Mouse (Mus musculus): ENCODE data around the gene Ppm1g. TPM values are rescaled to one million over a fixed set of nuclear protein-coding genes. Genes with fewer than 3 reads are reported as not detected.
"Not testable (repeated sequence)": the region's sequence is repeated elsewhere in the genome, so short reads cannot be mapped to it uniquely, and the experiment has no call there.

Gene Ppm1g
- polyA plus RNA-seq, 1 experiment from 2014 or later = 140 TPM

DNA sequence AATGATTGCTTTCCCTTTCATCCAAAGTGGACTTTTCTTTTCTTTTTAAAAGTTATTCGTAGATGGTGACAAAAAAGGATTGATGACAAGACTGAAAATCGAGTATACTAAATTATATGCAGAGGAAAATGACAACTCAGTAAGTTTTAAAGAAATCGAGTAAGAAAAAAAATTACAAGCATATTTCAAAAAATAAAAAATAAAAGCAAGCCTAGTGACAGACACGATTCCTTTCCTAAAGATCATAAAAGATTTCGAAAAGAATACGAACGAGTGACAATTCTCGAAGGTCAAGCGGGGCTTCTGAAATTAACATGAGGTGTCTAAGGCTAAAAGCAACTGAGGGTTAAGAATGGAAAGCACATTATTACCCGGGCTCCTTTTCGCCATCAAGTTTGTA, 1.0 kb downstream of the Ppm1g start:
- DNase-seq (ENCODE audit: low spot score) = no peak

DNA sequence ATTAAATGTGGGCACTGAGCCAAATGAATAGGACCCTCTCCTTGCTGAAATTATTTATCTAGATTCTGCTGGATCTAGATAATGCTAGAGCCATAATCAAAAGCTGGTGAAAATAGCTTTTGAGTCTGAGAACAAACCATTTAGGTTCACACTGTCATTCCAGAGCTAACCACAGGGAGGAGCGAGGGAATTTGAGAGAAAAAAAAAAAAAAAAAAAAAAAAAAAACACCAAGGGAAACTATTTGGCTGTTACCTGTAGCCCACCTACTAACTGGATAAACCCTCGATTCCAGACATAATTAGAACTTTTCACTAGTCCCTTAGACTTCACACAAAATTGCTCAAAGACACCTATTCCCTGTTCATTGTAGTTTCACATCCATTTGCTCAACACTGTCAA, 1.4 kb downstream of the Ppm1g start:
- DNase-seq (ENCODE audit: low spot score) = peak; percentile 35

DNA sequence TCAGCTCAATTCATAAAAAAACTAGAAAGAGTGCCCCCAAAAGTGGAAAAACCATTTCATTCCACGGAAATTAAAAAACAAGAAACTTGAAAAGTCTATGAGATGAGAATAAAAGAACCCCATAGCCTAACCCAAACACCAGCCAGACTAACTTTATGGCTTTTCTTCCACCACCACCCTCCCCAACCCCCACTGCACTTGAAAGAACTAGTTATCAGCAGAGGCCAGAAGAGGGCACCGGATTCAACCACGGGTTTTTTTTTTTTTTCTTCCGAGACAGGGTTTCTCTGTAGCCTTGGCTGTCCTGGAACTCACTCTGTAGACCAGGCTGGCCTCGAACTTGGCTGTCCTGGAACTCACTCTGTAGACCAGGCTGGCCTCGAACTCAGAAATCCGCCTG, 2.2 kb downstream of the Ppm1g start:
- peak; percentile 29 for DNase-seq (ENCODE audit: low spot score)

DNA sequence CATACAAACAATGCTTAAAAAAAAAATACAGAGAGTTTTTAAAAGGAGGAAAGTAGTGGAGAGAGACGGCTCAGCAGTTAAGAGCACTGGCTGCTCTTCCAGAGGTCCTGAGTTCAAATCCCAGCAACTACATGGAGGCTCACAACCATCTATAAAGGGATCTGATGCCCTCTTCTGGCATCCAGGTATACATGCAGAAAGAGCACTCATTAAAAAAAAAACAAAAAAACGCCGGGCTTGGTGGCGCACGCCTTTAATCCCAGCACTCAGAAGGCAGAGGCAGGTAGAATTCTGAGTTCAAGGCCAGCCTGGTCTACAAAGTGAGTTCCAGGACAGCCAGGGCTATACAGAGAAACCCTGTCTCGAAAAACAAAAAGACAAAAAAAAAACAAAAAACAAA, 3.9 kb downstream of the Ppm1g start:
- DNase-seq (ENCODE audit: low spot score) = not testable (repeated sequence)

DNA sequence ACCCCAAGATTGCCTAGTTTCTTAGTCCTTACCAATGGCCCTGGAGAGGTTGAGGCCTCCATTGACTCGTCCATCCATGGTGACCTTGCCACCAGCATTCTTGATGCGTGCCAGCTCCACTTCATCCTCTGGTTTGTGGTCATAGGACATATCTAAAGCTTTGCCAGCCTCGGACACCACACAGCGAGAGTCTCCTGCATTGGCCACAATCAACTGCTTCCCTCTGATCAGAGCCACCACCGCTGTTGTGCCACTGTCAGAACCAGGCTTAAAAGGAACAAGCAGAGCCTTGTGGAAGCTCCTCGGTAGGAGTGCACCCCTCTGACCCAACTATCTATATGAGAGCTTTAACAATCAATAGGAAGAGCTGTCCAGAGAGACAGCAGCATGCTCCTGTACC, 16.1 kb downstream of the Ppm1g start:
- DNase-seq (ENCODE audit: low spot score) = no peak

DNA sequence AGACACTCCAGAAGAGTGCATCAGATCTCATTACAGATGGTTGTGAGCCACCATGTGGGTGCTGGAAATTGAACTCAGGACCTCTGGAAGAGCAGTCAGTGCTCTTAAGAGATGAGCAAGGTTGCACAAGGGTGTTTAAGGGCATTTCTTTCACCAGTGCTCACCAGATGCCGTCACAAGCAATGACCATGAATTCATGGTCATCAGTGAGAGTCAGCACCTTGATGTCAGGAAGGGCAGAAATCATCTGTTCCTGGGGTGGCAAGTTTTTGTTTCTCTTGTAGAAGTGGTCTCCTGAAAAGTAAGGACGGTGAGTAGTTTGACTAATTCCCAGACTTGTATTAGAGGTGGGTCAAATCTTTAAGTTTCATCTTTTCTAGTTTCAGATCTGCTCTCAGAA, 16.6 kb downstream of the Ppm1g start:
- no peak for DNase-seq (ENCODE audit: low spot score)

DNA sequence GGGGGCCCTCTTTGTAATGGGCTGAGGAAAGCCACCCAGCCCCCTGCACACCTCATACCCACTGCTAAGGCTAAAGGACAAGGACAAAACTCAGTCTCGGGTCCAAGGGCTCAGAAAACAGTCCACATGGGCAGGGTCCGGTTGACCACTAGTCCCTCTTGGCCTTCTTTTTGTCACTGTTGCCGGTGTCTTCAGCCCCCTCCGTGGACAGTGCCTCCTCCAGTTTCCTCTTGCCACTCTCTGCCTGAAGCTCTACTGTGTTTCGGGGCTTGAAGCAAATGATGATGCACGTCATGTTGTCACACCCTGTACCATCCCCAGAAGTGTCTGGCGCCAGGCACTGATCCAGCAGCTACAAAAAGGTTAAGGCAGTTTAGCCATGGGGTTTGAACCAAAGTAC, 17.6 kb downstream of the Ppm1g start:
- no peak for DNase-seq (ENCODE audit: low spot score)

DNA sequence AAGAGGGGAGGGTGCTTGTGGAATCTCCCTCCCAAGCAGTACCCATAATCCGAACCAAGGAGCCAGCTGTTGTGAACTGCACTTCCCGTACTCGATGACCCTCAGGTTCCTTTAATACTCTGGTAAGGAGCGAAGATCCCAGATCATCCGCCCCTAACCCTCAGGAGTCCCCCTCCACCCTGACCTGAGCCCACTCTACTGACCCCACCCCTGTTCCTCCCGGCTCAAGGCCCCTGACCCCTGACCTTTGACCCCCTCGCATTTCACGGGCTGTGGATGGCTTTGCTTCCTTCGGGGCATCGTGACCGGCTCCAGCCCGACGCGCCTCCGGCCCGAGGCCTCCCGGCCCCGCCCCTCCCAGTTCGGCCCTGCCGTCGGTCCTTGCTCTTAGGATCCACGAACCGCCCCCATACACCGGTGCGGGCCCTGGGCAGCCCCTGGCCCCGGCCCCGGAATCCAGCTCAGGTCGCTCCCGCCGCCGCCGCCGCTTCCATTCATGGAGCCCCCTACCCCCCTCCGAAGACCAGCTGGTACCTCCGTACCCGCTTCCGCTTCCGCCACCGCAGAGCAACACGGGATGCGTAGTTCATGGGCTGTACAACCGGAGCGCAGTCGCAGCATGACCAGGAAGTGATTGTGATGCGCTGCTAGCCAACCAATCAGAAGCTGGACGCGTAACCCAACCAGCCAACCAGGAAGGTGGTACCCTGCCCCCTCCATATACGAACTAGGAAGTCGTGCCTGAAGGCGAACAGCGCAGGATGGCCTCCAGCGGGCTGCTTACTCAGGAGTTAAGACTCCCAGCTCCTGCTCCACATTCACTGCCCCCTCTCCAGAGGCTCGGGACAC, 18.5 kb downstream of the Ppm1g start, which contains the start of gene Zfp513:
Gene Zfp513, minus strand, starts transcription at position 562 of the 849 bp plus-strand sequence.
- peak; percentile 98 for DNase-seq (ENCODE audit: low spot score)

DNA sequence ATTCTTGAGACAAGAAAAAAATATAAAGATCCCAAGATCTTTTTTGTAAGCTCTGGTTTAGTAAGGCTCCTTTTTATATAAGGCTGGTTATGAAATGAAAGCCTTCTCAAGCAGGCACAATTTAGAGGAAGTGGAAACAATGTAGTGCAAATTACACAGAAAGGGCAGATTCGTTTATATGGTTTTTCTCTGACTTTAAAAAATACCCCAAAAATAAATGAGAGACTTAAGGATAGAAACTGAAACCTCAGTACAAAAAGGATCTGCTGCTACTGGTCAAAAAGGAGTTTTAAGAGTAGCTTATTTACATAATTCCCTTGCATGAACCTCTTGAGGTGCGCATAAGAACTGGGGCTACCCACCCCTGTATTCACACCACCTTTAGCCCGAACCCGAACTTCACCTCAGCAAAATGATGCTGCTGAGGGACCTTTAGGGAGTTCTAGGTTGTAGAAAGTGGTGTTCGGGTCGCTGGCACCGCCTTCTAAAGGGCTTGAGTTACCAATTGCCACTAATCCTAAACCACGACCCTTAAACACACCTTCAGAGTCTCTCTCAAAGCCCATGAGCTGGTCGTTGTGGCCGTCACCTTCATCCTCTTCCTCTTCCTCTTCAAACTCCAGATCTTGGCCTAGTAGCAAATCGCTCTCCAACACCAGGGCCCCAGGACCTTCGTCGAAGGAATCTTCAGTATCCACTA, 19.3 kb downstream of the Ppm1g start:
- DNase-seq (ENCODE audit: low spot score) = peak; percentile 21

DNA sequence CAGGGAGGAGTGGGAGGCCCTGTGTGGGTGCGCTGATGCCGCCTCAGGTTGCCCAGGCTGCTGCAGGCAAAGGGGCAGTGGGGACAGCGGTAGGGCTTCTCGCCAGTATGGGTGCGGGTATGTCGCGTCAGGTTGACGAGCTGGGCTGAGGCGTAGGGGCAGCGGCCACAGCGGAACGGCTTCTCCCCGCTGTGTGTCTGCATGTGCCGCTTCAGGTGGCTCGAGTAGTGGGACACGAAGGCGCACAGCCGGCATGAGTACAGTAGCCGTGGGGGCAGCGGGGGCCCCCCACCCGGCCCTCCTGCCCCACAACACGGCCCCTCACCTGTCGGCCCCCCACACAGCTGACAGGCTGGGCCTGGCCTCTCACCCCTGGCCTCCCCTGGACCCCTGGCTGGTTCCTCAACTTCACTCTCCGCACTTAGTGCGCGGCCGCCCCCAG, 20.1 kb downstream of the Ppm1g start:
- DNase-seq (ENCODE audit: low spot score) = no peak

DNA sequence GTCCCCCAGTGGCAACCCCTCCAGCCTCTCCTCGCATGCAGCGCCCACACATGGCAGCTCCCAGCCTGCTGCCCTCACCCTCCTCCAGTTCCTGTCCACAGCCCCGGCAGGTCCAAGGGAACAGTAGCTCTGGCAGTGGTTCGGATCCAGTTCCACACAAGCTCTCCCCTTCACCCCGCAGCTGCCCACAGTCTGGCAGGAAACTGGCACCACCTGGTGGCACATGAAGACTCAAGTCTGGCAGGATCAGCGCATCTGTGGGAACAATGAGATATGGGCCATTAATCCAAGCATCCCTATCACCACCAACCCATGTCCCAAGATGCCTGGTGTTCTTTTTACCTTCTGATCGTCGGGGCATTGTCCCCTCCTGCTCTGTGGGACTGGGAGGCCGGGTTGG, 20.6 kb downstream of the Ppm1g start:
- no peak for DNase-seq (ENCODE audit: low spot score)

DNA sequence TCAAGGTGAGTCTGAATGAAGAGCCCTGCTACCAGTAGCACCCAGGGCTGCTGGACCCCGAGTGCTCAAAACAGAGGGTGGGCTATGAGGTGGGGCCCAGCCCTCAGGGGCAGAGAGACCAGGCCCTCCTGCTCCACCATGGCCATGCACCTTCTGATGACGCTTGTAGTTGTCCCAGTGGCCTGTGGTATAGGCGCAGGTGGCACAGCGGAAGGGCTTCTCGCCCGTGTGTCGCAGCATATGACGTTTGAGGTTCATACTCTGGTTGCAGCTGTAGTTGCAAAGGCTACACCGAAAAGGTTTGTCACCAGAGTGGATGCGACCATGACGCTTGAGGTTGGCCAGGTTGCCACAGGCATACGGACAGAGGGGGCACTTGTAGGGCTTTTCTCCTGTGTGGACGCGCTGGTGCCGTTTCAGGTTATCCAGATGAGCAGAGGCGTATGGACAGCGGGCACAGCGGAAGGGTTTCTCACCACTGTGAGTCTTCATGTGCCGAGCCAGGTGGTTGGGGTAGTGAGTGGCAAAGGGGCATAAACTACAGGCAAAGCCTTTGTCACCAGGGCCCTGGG, 21.1 kb downstream of the Ppm1g start:
- DNase-seq (ENCODE audit: low spot score) = no peak

DNA sequence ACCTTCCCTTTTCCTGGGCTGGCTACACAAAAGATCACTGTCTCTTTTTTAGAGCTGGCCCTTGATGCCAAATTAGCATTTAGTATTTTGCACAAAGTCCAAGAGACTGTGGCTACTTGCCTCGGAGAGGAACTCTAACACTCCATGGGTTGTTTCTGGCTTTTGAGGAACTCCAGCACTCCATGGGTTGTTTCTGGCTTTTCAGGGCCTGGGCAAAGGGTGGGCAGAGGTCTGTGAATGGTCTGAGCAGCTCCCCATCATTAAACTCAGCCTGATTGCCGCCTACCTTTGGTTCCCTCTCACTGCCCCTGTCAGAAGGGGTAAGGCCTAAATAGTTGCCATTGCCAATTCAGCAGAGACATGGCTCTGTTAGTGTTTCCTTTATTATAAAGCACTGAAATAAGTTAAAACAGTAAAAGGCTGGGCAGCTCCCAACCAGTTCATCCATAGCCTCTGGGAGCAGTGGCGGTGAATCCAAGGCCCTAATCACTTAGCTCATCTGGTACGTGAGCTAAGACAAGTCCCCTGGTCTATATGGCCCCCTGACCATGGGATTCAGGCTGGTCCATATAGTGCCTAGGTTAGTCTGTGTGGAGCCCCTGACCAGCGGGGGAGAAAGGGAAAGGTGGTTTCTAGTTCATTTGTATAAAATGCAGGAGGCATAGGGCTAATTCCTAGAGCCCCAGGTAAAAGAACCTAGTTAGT, 21.7 kb downstream of the Ppm1g start:
- no peak for DNase-seq (ENCODE audit: low spot score)

DNA sequence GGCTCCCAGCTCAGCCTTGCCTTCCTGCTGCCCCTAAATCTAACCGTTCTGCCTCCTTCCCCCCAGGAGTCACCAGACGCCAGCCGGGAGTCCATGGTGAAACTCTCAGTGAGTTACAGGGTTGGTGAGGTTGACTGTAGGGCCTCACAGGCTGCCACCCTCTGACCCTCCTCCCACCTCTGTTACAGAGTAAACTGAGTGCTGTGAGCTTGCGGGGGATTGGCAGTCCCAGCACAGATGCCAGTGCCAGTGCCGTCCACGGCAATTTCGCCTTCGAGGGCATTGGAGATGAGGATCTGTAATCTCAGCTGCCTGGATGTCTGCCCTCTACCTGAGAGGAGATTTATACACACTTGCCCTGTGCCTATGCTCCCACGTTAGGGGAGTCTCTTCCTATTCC, 22.3 kb downstream of the Ppm1g start:
- no peak for DNase-seq (ENCODE audit: low spot score)

DNA sequence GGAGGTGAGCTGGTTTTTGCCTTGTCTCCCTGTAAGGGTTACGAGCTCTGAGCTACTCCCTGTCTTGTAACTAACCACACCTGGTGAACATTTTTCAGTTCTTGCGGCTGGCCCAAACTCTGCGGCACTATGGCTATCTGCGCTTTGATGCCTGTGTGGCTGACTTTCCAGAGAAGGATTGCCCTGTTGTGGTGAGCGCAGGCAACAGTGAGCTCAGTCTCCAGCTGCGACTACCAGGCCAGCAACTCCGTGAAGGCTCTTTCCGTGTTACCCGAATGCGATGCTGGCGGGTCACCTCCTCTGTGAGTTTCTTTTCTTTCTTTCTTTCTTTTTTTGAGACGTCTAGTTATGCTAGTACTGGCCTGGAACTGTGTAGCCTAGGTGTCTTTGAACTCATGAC, 23.4 kb downstream of the Ppm1g start:
- no peak for DNase-seq (ENCODE audit: low spot score)

DNA sequence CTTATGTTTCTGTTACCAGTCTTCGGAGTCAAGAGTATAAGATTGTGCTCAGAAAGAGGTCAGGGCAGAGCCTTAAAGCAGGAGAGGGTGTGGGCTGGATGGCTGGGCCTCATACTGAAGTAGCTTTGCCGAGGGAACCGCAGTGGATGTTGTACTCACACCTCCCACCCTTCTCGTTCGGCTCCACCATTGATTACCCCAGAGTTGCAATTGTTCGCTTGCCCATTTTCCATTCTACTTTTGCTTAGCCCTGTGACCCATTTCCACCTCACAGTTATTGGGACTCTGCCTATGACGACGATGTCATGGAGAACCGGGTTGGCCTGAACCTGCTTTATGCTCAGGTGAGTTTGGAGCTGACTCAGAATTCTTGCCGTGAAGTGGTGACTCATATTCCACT, 24.3 kb downstream of the Ppm1g start:
- no peak for DNase-seq (ENCODE audit: low spot score)

DNA sequence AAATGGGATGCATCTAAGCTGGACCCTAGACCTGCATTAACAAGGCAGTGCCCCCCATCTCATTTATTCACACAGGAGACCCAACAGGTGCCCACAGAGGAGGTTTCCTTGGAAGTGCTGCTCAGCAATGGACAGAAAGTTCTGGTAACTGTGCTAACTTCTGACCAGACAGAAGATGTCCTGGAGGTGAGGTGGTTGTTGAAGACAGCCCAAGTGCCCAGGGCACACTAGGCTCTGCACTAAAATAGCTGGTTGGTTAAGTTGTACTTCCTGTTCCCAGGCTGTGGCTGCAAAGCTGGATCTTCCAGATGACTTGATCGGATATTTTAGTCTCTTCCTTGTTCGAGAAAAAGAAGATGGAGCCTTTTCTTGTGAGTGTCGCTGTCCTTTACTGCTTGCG, 24.8 kb downstream of the Ppm1g start:
- DNase-seq (ENCODE audit: low spot score) = no peak

DNA sequence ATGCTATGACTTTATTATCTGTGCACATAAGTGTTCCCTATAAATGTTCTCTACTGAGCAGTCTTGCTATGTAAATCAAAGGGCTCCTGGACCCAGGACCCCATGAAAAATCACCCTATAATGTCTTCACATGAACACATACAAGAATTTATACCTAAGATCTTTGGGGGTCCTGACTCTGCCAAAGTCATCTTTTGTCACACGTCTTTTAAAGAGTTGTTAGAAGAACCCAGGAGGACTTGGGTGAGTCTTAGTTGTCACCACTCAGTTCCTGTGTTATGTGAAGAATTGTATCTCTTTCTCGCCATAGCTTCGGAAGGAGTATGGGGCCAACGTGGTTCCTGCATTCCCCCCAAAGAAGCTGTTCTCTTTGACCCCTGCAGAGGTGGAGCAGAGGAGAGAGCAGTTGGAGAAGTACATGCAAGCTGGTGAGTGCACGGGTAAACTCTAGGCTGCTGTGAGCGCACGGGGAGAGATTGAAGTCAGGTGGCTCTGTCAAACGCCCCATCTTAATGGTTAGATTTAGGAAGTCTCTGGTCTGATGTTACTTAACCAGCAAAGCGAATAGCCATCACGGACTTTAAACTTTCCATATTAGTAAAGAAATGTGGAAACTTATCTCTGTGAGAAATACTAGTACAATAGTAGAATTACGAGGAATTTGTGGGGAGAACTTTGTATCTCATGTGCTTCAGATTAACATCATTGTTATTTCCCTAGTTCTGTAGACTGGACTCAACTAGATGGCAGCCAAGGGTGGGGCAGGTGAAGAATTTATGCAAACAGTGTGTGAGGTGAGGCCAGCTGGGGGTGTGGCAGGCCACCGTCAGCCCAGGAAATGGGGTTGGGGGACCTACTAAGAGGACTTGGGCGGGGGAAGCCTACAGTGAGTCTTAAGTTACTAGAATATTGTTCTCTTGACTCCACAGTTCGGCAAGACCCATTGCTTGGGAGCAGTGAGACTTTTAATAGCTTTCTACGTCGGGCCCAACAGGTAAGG, 25.7 kb downstream of the Ppm1g start:
- DNase-seq (ENCODE audit: low spot score) = no peak

DNA sequence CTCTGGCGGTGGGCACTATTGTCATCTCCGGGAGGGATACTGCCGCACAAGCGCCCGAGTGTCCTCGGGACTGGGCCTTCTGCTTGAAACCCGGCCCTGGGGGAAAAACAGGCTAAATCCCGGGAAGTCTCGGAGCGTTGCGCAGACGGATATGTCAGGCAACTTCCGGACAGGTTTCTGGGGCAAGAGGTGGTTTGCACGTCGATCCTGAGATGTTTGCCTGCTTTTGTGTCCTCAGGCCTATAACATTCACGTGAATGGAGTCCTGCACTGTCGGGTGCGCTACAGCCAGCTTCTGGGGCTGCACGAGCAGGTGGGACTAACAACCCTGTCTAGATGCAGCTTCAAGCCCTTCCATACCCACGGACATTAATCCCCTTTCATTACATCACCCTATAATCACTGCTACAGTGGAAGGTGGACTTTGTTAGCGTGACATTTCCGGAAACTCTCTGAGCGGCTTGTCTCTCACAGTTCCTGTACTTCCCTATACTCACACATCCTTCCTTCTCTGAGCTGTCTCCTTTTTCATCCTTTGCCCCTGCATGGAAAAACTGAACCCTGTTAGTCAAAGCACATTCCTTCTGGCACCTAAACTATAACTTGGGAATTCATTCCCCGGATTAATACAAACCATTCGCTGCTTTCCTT, 26.7 kb downstream of the Ppm1g start:
- no peak for DNase-seq (ENCODE audit: low spot score)

All from thymus, postnatal 0 days (tissue).